Mouse (Mus musculus): ENCODE measurements around the gene Msh2. TPM values are rescaled to one million over a fixed set of nuclear protein-coding genes. Genes with fewer than 3 reads are reported as not detected.
"Not testable (repeated sequence)": the region's sequence is repeated elsewhere in the genome, so short reads cannot be mapped to it uniquely, and the experiment has no call there.

Gene Msh2
- total and polyA plus RNA-seq, 3 experiments = 40.8 to 42.5 TPM; not detected in 1

DNA sequence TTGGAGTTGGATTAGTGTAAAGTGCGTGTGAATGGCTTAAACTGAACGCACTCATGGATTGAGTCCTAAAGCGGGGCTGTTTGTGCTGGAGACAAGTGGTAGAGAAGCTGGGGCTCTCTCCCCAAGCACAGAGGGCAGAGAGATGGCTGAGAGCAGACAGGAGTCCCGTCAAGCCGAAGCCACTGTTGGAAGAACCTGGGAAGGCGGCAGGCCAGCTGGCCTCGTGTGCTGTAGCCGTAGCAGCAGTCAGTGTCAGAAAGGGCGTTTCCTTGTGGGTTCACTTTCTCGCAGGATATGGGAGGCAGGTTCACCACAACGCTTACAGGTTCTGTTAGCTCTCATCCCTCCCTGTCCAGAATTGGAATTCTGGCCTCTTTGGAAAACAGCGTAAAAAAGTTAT lies 31.1 kb upstream of the Msh2 start:
- no peaks in the 10 kb centered on the region for H3K27me3 ChIP-seq (ENCODE audit: control insufficient read depth in 1 of 2, insufficient read depth in 2 of 2, low read length in 2 of 2)
- TF ChIP-seq GATA1 (IDR thresholded peaks at IDR 0.05; ENCODE audit: low read depth, low read length) = no peak
- TF ChIP-seq USF1 (IDR thresholded peaks at IDR 0.05; ENCODE audit: low read depth, low read length) = no peak
- no peak for TF ChIP-seq ZKSCAN1 (IDR thresholded peaks at IDR 0.05; ENCODE audit: low read depth, low read length)
- H3K9ac ChIP-seq (ENCODE audit: control insufficient read depth, low read depth, low read length, poor library complexity, severe bottlenecking) = no peak overlapping the region
- no peak overlapping the region for H3K4me3 ChIP-seq (ENCODE audit: control insufficient read depth in 1 of 2, insufficient read depth in 1 of 2, low read depth in 2 of 2, low read length in 2 of 2)
- 0 out of 4 replicates have a peak, but pooled peaks cover 0 to 3% of the 10 kb centered on the region in 2 experiments for H3K4me1 ChIP-seq (ENCODE audit: control insufficient read depth in 1 of 2, insufficient read depth in 2 of 2, low read length in 2 of 2)
- H3K36me3 ChIP-seq (ENCODE audit: control insufficient read depth in 1 of 2, insufficient read depth in 2 of 2, low read length in 2 of 2) = peaks cover 0 to 3% of the 10 kb centered on the region in 2 experiments; a peak in 1 of 4 replicates
- H3K79me2 ChIP-seq (ENCODE audit: control insufficient read depth, insufficient read depth, low read length, poor library complexity) = no peaks in the 10 kb centered on the region
- no peak for DNase-seq (ENCODE audit: low read depth, low spot score)
- no peaks in the 10 kb centered on the region for H3K9me3 ChIP-seq (replicated peaks; ENCODE audit: insufficient read depth, low read length)
- no peak overlapping the region for H3K27ac ChIP-seq (ENCODE audit: control insufficient read depth, low read depth, low read length)

DNA sequence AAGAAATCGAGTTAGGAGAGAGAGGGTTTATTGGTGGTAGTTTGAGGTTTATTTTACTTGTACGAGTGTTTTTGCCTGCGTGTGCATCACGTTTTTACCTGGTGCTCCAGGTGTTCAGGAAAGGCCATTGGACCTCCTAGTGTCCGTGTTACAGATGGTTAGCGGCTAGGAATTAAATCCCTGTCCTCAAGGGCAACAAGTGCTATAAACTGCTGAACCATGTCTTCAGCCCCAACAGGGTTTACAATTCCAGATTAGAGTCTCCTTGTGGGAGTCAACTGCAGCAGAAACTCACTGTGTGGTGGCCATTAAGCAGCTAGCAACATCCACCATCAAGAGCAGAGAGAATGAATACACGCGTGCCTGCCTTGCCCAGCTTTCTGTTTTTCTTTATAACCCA lies 29.4 kb upstream of the Msh2 start:
- TF ChIP-seq RAD21 (IDR thresholded peaks at IDR 0.05; ENCODE audit: low read depth, low read length) (no peak), GATA1 (IDR thresholded peaks at IDR 0.05; ENCODE audit: low read depth, low read length) (no peak), MYC (IDR thresholded peaks at IDR 0.05; ENCODE audit: low read depth, low read length) (no peak), UBTF (IDR thresholded peaks at IDR 0.05; ENCODE audit: borderline replicate concordance, insufficient read depth, low read depth, low read length) (no peak), JUND (IDR thresholded peaks at IDR 0.05; ENCODE audit: low read depth, low read length) (no peak), POLR2A (IDR thresholded peaks at IDR 0.05; ENCODE audit: control insufficient read depth in 1 of 2, insufficient read depth in 1 of 2, low read depth in 1 of 2, low read length in 2 of 2, poor library complexity in 1 of 2) (no peak), MAX (IDR thresholded peaks at IDR 0.05; ENCODE audit: low read length) (no peak), POLR2AphosphoS5 (IDR thresholded peaks at IDR 0.05; ENCODE audit: borderline replicate concordance, low read depth, low read length) (no peak)
- H3K79me2 ChIP-seq (ENCODE audit: control insufficient read depth, insufficient read depth, low read length, poor library complexity) = no peaks in the 10 kb centered on the region
- H3K9ac ChIP-seq (ENCODE audit: control insufficient read depth, low read depth, low read length, poor library complexity, severe bottlenecking) = no peak overlapping the region
- no peak for DNase-seq (ENCODE audit: low read depth, low spot score)
- no peak overlapping the region for H3K4me3 ChIP-seq (ENCODE audit: control insufficient read depth in 1 of 2, insufficient read depth in 1 of 2, low read depth in 2 of 2, low read length in 2 of 2)
- no peak overlapping the region for H3K27ac ChIP-seq (ENCODE audit: control insufficient read depth, low read depth, low read length)
- 0 out of 4 replicates have a peak, but pooled peaks cover 0 to 3% of the 10 kb centered on the region in 2 experiments for H3K4me1 ChIP-seq (ENCODE audit: control insufficient read depth in 1 of 2, insufficient read depth in 2 of 2, low read length in 2 of 2)
- peaks cover 0 to 3% of the 10 kb centered on the region in 2 experiments; a peak in 1 of 4 replicates for H3K36me3 ChIP-seq (ENCODE audit: control insufficient read depth in 1 of 2, insufficient read depth in 2 of 2, low read length in 2 of 2)
- H3K27me3 ChIP-seq (ENCODE audit: control insufficient read depth in 1 of 2, insufficient read depth in 2 of 2, low read length in 2 of 2) = no peaks in the 10 kb centered on the region; a peak in 1 of 4 replicates
- H3K9me3 ChIP-seq (replicated peaks; ENCODE audit: insufficient read depth, low read length) = no peaks in the 10 kb centered on the region

DNA sequence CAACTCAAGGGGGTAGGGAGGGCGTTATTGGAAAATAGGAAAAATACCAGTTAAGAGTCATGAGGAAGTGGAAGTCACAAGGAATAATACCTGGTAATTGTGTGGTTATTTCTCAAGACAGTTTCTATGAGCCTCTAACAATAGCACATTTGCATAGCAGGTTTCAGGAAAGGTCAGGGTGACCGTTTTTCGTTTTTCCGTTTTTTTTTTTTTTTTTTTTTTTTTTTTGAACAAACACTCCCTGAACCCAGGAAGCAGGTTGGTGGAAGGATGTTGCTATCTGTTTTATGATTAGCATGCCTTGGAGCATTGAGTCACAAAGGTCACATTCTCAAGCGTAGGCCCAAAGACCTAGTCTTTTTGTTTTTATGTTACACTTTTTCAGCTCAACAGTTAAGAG lies 16.5 kb upstream of the Msh2 start:
- not testable (repeated sequence) for H3K4me3 ChIP-seq (ENCODE audit: control insufficient read depth in 1 of 2, insufficient read depth in 1 of 2, low read depth in 2 of 2, low read length in 2 of 2); H3K27ac ChIP-seq (ENCODE audit: control insufficient read depth, low read depth, low read length); H3K36me3 ChIP-seq (ENCODE audit: control insufficient read depth in 1 of 2, insufficient read depth in 2 of 2, low read length in 2 of 2); H3K79me2 ChIP-seq (ENCODE audit: control insufficient read depth, insufficient read depth, low read length, poor library complexity); DNase-seq (ENCODE audit: low read depth, low spot score); H3K27me3 ChIP-seq (ENCODE audit: control insufficient read depth in 1 of 2, insufficient read depth in 2 of 2, low read length in 2 of 2); H3K9me3 ChIP-seq (replicated peaks; ENCODE audit: insufficient read depth, low read length); H3K4me1 ChIP-seq (ENCODE audit: control insufficient read depth in 1 of 2, insufficient read depth in 2 of 2, low read length in 2 of 2); H3K9ac ChIP-seq (ENCODE audit: control insufficient read depth, low read depth, low read length, poor library complexity, severe bottlenecking)

Measured in MEL (cell line).